Mouse (Mus musculus): ENCODE data around the gene Fermt2.

Gene Fermt2

DNA sequence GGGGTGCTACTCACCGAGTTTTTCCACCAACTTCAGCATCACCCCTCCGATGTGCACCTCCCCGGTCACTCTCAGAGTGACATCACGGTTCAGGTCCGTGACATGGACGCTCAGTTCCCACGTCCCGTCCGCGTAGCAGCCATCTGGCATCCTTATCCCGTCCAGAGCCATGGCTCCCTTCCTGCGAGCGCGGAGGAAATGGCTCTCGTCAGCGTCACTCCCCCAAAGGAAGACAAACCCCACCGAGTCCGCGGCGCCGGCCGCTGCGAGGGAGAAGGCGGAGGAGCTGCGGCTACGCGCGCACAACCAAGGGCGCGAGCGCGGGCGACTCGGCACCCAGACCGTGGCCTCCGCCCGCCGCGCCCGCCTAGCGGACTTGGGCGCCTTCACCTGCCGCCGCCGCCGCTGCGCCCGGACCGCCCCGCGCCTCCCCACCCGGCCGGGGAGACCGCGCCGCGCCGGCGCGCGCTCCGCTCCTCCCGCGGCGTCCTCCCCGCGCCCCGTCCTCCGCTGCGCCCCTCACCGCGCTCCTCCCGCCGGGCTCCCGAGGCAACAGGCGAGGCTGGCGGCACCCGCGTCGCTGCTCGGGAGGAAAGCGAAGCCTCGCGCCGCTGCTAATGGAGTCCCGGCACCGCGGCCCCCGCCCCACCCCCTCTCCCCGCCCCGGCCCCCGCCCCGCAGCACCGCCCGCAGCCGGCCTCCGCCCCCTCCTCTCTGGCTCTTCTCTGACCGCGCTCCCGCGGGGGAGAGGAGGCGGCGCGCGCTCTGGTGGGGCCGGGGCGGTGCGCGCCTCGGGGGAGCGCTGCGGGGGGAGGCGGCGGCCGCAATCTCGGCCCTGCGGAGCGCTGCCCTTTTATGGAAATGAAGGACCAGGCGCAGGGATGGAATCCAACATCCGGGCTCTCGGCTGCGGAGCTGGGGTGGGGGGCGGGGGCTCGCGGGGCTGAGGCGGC is at the start of gene Fermt2:
Fermt2 (minus strand) TSS at position 708 of the 953 bp plus-strand sequence.
- peak; percentile 90 for DNase-seq (ENCODE audit: extremely low spot score)

GRCm38 (mm10) chr14:45566066-45566937 is 36.4 kb upstream of the Fermt2 start:
- DNase-seq (ENCODE audit: extremely low spot score): peak; percentile 79

DNA sequence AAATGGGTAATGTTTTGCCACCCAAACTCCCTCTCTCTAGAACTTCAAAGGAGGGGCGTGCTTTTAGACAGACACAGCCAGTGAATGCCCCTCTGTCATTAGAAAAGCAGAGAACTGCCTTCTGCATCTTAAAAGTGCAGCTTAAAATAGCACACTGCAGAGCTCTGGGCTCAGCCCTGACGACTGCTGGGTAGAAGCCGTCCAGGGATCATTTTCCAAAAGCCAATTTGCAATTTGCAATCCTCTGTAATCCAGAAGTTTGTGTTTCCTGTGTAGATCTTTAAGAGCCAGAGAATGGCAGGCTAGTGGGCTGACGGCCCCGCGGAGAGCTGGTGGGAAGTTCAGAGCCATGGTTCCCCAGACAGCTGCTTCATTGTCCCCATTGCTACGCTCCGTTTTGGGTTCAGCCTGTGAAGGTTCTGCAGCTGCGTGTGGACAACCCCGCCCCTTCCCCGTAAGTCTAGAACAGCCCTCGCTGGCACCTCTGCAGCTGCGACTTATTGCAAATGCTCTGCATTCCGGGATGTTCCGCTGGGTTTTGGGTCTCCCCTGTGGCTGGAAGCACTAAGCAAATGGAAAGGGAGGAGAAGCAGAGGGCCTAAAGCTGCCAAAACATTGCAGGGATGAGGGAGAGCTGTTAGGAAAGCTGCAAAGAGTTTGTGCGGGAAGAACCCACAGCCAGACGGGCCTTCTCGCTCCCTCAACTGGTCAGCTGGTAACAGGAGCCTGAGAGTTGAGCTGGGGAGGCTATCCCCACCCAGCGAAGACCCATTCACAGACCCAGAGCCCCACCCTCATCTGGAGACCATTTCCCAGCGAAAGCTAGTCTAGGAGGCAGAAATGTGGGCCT is 35.5 kb upstream of the Fermt2 start:
- DNase-seq (ENCODE audit: extremely low spot score): peak; percentile 53

GRCm38 (mm10) chr14:45563577-45563976 is 33.7 kb upstream of the Fermt2 start:
- DNase-seq (ENCODE audit: extremely low spot score): no peak

DNA sequence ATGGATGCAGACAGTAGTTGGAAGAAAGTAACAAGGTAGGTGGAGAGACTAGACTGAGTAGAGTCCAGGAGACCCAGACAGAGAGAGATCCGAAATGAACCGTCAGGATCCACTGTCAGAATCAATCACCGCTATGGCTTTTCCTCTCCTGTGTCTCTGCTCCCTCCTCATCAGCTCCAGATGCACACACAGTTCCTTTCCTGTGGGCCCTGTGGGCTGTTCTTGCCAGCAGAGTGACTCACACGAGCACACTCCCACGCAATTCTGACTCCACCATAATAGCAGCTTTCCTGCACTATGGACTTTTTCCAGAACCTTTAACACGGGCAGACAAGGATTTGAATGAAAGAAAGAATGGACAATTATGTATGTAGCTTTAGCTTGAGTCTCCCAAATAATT is 31.8 kb upstream of the Fermt2 start:
- DNase-seq (ENCODE audit: extremely low spot score): no peak

- DNase-seq (ENCODE audit: extremely low spot score): no peak
Observed at GRCm38 (mm10) chr14:45559018-45559417, 29.1 kb upstream of the Fermt2 start.

DNA sequence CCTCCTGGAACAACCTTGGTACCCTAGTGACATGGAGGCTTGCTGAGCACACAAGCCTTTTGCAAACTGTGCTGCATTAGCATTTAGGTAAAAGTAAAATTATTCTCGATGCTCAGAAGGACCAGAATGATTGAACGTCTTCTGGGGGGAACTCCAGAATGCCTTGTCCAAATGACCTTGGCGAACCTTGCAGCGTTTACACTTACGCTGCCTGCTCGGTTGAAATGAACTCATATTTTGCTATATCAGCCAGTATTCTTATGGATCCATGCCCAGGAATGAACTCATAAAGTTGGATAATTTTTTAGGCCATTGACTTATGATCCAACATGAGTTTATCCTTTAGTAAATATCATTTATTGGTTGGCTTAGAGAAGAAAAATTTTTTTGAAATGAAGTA is 24.4 kb upstream of the Fermt2 start:
- no peak for DNase-seq (ENCODE audit: extremely low spot score)

GRCm38 (mm10) chr14:45553854-45554253 is 23.9 kb upstream of the Fermt2 start:
- no peak for DNase-seq (ENCODE audit: extremely low spot score)

DNA sequence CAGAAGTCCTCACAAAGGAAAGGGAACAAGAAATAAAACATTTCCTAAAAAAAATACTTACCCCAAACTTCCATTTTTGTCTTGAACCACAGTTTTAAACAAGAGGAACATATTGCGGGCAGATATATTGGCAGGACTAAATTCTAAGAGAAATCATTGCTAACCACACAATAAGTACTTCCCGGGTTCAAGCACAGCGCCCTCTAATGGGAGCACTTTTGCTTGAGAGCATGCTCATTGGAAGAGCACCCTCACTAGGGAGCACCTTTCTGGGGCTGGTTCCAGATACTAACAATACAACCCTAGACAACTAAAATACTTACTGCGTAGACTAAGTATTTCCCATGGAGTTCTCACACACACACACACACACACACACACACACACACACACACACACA is 22.5 kb upstream of the Fermt2 start:
- no peak for DNase-seq (ENCODE audit: extremely low spot score)

DNA sequence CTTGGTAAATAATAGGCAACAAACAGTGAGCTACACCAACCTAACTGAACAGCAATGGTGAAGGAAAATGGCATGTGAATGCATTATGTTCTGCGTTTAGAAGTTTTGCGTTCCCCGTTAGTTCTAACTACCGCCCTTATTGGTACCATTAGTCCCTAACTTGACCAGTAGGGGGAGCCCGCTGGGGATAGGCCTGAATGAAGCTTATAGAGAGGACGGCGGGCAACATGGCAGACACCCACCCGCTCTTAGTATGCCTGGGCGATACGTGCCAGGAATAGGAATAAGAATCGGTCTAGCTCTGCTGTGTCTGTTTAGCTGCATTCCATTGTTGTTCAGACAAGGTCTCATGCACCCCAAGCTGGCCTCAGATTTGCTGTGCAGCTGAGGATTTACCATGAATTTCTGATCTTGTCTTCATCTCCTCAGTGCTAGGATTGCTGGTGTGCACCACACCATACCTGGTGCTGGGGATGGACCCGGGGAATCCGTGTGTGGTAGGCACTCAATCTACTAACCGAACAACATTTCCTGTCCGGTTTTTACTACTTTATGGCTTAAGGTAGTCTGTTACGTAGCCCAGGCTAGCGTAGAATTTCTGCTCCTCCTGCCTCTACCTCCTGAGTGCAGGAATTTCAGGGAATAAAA is 21.3 kb upstream of the Fermt2 start:
- peak; percentile 60 for DNase-seq (ENCODE audit: extremely low spot score)

DNA sequence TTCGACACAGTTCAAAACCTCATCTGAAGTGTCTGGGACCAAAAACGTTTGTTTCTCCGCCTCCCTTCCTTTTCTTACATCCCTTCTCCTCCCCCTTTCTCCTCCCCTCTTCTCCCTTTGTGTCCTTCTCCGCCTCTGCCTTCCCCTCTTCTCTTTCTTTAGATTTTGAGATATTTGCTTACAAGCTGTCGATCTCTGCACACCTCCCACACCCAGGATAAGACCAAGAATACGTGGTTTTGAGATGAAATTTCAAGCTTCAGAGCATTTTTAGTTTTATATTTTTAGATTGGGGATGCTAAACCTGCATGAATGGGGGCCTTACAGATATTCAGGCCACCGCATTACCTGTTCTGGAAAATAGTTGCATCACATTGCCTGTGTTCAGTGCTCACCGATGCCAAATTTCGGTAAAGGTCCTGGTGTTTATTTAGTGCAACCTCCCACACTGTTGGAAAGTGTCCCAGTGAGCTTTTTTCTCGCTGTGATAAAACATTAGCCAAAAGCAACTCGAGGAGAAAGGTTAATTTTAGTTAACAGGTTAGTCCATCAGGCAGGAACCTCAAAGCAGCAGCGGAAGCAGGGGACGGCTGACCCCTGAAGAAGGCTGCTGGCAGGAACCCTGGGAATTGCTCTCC is 20.2 kb upstream of the Fermt2 start:
- no peak for DNase-seq (ENCODE audit: extremely low spot score)

DNA sequence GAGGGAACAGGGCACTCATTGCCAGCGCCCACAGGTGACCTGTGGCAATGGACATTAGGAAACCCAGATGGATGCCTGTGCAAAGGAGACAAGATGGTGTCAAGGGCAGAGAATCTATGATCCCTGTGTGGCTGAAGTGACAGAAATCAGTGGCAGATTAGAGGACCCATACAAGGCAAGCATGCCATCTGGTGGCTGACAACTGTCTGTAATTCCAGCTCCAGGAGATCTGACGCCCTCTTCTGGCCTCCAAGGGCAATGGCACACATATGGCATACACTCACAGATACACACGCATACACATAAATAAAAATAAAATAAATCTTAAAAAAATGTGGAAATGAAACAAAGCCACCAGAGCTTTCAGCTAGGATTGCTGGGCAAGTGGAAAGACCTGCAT is 18.2 kb upstream of the Fermt2 start:
- DNase-seq (ENCODE audit: extremely low spot score): no peak

- no peak for DNase-seq (ENCODE audit: extremely low spot score)
Observed at GRCm38 (mm10) chr14:45544905-45545304, 15.0 kb upstream of the Fermt2 start.

DNA sequence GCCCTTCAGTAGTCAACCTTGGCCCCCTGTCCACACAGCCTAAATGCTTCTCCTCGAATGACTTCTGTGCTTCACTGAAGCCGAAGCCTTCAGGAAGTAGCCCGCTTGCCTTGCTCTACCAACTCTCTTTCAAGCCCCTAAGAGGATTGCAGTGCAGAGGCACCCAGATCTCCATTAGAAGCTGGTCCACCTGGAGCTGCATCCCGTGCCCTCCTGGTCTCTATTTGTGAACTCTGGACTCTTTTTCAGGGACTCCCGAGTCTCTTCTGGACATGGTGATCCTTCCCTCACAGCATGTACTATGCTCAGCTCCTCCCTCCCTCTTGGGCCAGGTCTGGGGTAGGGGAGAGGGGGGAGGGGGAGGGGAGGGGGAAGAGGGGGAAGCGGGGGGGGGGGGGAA is 14.1 kb upstream of the Fermt2 start:
- no peak for DNase-seq (ENCODE audit: extremely low spot score)

- DNase-seq (ENCODE audit: extremely low spot score): peak; percentile 66
Observed at GRCm38 (mm10) chr14:45539659-45540468, 9.9 kb upstream of the Fermt2 start.

- DNase-seq (ENCODE audit: extremely low spot score): no peak
Observed at GRCm38 (mm10) chr14:45530364-45531345, 737 bp upstream of the Fermt2 start.

GRCm38 (mm10) chr14:45528861-45529260 is 1.1 kb downstream of the Fermt2 start:
- DNase-seq (ENCODE audit: extremely low spot score): peak; percentile 39

DNA sequence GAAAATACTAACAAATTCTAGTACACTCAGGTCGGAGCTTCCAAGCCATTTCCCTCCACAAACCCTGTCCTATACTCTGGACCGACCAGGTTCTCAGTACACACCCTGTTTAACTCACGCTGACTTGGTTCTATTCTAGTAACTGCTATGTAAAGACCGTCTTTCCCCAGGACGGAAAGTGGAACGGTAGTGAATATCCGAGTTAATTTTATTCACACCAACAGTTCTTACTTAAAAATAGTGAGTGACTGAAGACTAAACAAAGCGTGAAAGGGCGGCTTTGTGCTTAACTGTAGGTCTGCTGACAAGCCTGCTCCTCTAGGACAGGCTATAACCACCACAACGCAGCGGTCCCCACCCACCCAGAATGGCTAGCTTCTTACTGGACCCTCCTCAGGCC is 14.1 kb downstream of the Fermt2 start:
- no peak for DNase-seq (ENCODE audit: extremely low spot score)

DNA sequence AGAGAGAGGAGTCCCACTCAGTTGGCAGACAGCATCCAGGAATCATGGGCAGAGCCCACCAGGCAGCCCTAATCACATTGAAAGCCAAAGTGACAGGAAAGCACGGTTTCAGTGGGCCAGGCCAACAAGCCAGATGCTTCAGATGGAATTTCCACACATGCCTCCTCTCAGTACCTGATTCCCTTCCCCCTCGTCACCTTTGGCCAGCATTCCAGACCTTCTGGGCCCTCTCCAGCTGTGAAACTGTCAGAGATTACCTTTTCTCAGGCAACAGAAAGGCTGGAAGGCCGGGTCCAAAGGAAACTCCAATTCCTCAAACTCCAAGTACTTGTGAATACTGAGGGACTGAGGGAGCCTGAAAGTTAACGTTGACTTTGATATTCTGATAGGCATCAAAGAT is 19.1 kb downstream of the Fermt2 start:
- DNase-seq (ENCODE audit: extremely low spot score): no peak

All from embryo, embryonic 9.5 days (tissue).